In genomic region chr8:78162046-78162445, GRCm38 (mm10) we compare ENCODE assay signal across 19 mouse cellular contexts. TPM values are rescaled to one million over a fixed set of nuclear protein-coding genes. Genes with fewer than 3 reads are reported as not detected.
DNase-seq lines count a peak whose midpoint lies in the region; ATAC-seq and TF ChIP-seq lines count a peak whose summit lies in the region.
"Had no signal": no experiment of that assay in that cellular context is flagged by ENCODE, and none has a peak within 500 bp of the region (broad histone marks: within the 10 kb centered on the region; RNA-seq: fewer than 3 reads in every experiment).

No protein-coding gene starts in this region.

- WGBS in embryonic facial prominence, embryonic 14.5 days = 33% methylated on average over 1 of the region's 1 CpGs
- WGBS in embryonic facial prominence, embryonic 10.5 days = 50% methylated on average over 1 of the region's 1 CpGs
- 5% methylated on average over 1 of the region's 1 CpGs for WGBS in forebrain, postnatal 0 days

- H3K9ac ChIP-seq in embryonic facial prominence, embryonic 14.5 days (ENCODE audit: low read depth, low read length) = no peak overlapping the region
- H3K9ac ChIP-seq in forebrain, postnatal 0 days = no peak overlapping the region
- H3K9ac ChIP-seq: liver, embryonic 15.5 days; stomach, embryonic 15.5 days had no signal

- no peaks in the 10 kb centered on the region for H3K36me3 ChIP-seq in embryonic facial prominence, embryonic 14.5 days (ENCODE audit: control insufficient read depth, insufficient read depth, low read length)
- H3K36me3 ChIP-seq in embryonic facial prominence, embryonic 10.5 days (replicated peaks) = no peaks in the 10 kb centered on the region
- no peaks in the 10 kb centered on the region for H3K36me3 ChIP-seq in forebrain, postnatal 0 days (ENCODE audit: insufficient read depth)
- H3K36me3 ChIP-seq: liver, embryonic 15.5 days; stomach, embryonic 15.5 days had no signal

- H3K4me3 ChIP-seq in embryonic facial prominence, embryonic 14.5 days (ENCODE audit: low read depth, low read length) = no peak overlapping the region
- H3K4me3 ChIP-seq in embryonic facial prominence, embryonic 10.5 days = no peak overlapping the region
- H3K4me3 ChIP-seq in forebrain, postnatal 0 days (ENCODE audit: low read depth, low read length) = no peak overlapping the region
- H3K4me3 ChIP-seq: left cerebral cortex, adult 2 months; liver, embryonic 15.5 days; stomach, embryonic 15.5 days had no signal

- TF ChIP-seq CTCF in forebrain, postnatal 0 days (IDR thresholded peaks at IDR 0.05; ENCODE audit: low read depth) = no peak

- ATAC-seq in embryonic facial prominence, embryonic 14.5 days (ENCODE audit: low read depth) = 0 out of 2 replicates have a peak, but pooled peaks have one; percentile 33
- ATAC-seq in forebrain, postnatal 0 days = peak; percentile 53

- peaks cover 3% of the 10 kb centered on the region; the same call in 1 of the 2 replicates for H3K27me3 ChIP-seq in embryonic facial prominence, embryonic 14.5 days (replicated peaks; ENCODE audit: control insufficient read depth, insufficient read depth, low read length)
- peaks cover 5% of the 10 kb centered on the region; the same call in 1 of the 2 replicates for H3K27me3 ChIP-seq in embryonic facial prominence, embryonic 10.5 days (replicated peaks; ENCODE audit: low read depth, poor library complexity, severe bottlenecking)
- H3K27me3 ChIP-seq in forebrain, postnatal 0 days (ENCODE audit: insufficient read depth, low read length) = no peaks in the 10 kb centered on the region
- H3K27me3 ChIP-seq: liver, embryonic 15.5 days; stomach, embryonic 15.5 days had no signal

- H3K27ac ChIP-seq in embryonic facial prominence, embryonic 14.5 days (replicated peaks; ENCODE audit: low read depth, low read length) = no peak overlapping the region
- no peak overlapping the region for H3K27ac ChIP-seq in embryonic facial prominence, embryonic 10.5 days (replicated peaks)
- no peak overlapping the region for H3K27ac ChIP-seq in forebrain, postnatal 0 days (ENCODE audit: low read depth, low read length)
- H3K27ac ChIP-seq: left cerebral cortex, adult 2 months; liver, embryonic 15.5 days; macrophage had no signal

- no peak overlapping the region for H3K4me2 ChIP-seq in embryonic facial prominence, embryonic 14.5 days (ENCODE audit: low read depth, low read length)
- no peak overlapping the region for H3K4me2 ChIP-seq in forebrain, postnatal 0 days (ENCODE audit: low read depth)
- H3K4me2 ChIP-seq: heart, embryonic 11.5 days; liver, embryonic 15.5 days; stomach, embryonic 15.5 days had no signal

- DNase-seq in embryonic facial prominence, embryonic 14.5 days (ENCODE audit: low spot score) = peak; percentile 59
- DNase-seq in embryonic facial prominence, embryonic 10.5 days (ENCODE audit: low spot score) = no peak
- DNase-seq in left cerebral cortex, adult 9 months (ENCODE audit: low spot score in 2 of 2) = peak; percentile 3 to 13
- no peak for DNase-seq in left cerebral cortex, adult 8-10 months (ENCODE audit: low spot score in 2 of 2)
- DNase-seq in forebrain, postnatal 0 days = peak; percentile 41
- DNase-seq in layer of hippocampus, postnatal 36 days = peak; percentile 4 to 8
- DNase-seq in thymus, postnatal 36 days = no peak
- no peak for DNase-seq in ovary, postnatal 36 days (ENCODE audit: low spot score)
- DNase-seq: adrenal gland, postnatal 36 days; cerebellum, adult 11 months; gastrocnemius, postnatal 10 days; kidney, adult 11 months had no signal

- H3K4me1 ChIP-seq in embryonic facial prominence, embryonic 14.5 days (ENCODE audit: control insufficient read depth, insufficient read depth, low read length) = 0 out of 2 replicates have a peak, but pooled peaks cover 9% of the 10 kb centered on the region
- H3K4me1 ChIP-seq in embryonic facial prominence, embryonic 10.5 days = no peaks in the 10 kb centered on the region
- H3K4me1 ChIP-seq in forebrain, postnatal 0 days (ENCODE audit: insufficient read depth) = no peaks in the 10 kb centered on the region
- H3K4me1 ChIP-seq: liver, embryonic 15.5 days had no signal

- H3K9me3 ChIP-seq in embryonic facial prominence, embryonic 14.5 days (ENCODE audit: control insufficient read depth, low read length) = no peaks in the 10 kb centered on the region
- H3K9me3 ChIP-seq in embryonic facial prominence, embryonic 10.5 days = no peaks in the 10 kb centered on the region
- no peaks in the 10 kb centered on the region for H3K9me3 ChIP-seq in forebrain, postnatal 0 days (ENCODE audit: low read length)
- H3K9me3 ChIP-seq: liver, embryonic 15.5 days; stomach, embryonic 15.5 days had no signal

RNA-seq across cellular contexts. Expression of gene Ttc29, which starts 51.1 kb away (rescaled TPM):
- 0.22 and 2.2 TPM in 2 replicates for polyA plus RNA-seq in embryonic facial prominence, embryonic 14.5 days (2014; fragmentation: Nextera tagmentation; extraction: Ambion mirVana)
- 0.19 TPM in 1 of 2 replicates, not detected in the other for polyA plus RNA-seq in embryonic facial prominence, embryonic 10.5 days (2016; fragmentation: Nextera tagmentation; extraction: Ambion mirVana)
- under 1 TPM; 0.25 to 0.63 (median 0.46) TPM for total RNA-seq in left cerebral cortex, adult 8-10 months (2022)
- total RNA-seq in forebrain, postnatal 0 days (2014; rRNA removed) = 1.1 and 1.6 TPM in 2 replicates
- 0.83 and 1.5 TPM in 2 replicates for polyA plus RNA-seq in forebrain, postnatal 0 days (2015; fragmentation: Nextera tagmentation; extraction: Ambion mirVana)
- not detected for total RNA-seq in layer of hippocampus, postnatal 36 days (2021)
- total RNA-seq: adrenal gland, postnatal 36 days; common myeloid progenitor, adult 5-6 weeks; gastrocnemius, postnatal 10 days; hematopoietic stem cell, adult 5-6 weeks had no signal
- polyA plus RNA-seq: heart, embryonic 11.5 days; liver, embryonic 15.5 days; macrophage had no signal

Comparison
In these comparisons a context has a peak if more than half of its experiments do, and no peak if none do; other contexts are left out.
1. DNase-seq: peak in embryonic facial prominence, embryonic 14.5 days (single experiment), left cerebral cortex, adult 9 months (2 of 2), forebrain, postnatal 0 days (single experiment) and layer of hippocampus, postnatal 36 days (2 of 2); none in embryonic facial prominence, embryonic 10.5 days (single experiment), left cerebral cortex, adult 8-10 months (0 of 2), thymus, postnatal 36 days (0 of 2) and ovary, postnatal 36 days (single experiment).